Mouse (Mus musculus) heart, embryonic 11.5 days (tissue): ENCODE results near the gene Spindoc. TPM values are rescaled to one million over a fixed set of nuclear protein-coding genes. Genes with fewer than 3 reads are reported as not detected.

Source experiments
- ATAC-seq: fragments of 200-750 bp; cut with Nextera tagmentation; replicated peaks from 2 replicates; pipeline ENCODE4 v1.8.0; 2017; ENCODE audit warnings: moderate library complexity; ENCODE audit not compliant: insufficient number of reproducible peaks, low FRiP score, low TSS enrichment
- H3K27ac ChIP-seq: fragments of 300-500 bp; sonication (generic); 2 replicates; pipeline ENCODE4 v1.5.1; 2014; ENCODE audit warnings: mild to moderate bottlenecking, low read depth, low read length
- H3K27me3 ChIP-seq: fragments of 300-500 bp; sonication (generic); 2 replicates; pipeline ENCODE4 v1.6.1; 2014; ENCODE audit warnings: mild to moderate bottlenecking, low read length, mixed read lengths; ENCODE audit not compliant: control insufficient read depth, insufficient read depth
- H3K36me3 ChIP-seq: fragments of 300-500 bp; sonication (generic); 2 replicates; pipeline ENCODE4 v1.6.1; 2014; ENCODE audit warnings: mild to moderate bottlenecking, low read length, moderate library complexity, mixed read lengths; ENCODE audit not compliant: control insufficient read depth, insufficient read depth
- H3K4me1 ChIP-seq: fragments of 300-500 bp; sonication (generic); 2 replicates; pipeline ENCODE4 v1.6.1; 2014; ENCODE audit warnings: low read length; ENCODE audit not compliant: control insufficient read depth, insufficient read depth
- H3K4me2 ChIP-seq: fragments of 300-500 bp; sonication (generic); 2 replicates; pipeline ENCODE4 v1.6.1; 2014; ENCODE audit warnings: mild to moderate bottlenecking, moderate library complexity
- H3K4me3 ChIP-seq: fragments of 300-500 bp; sonication (generic); 2 replicates; pipeline ENCODE4 v1.5.1; 2014; ENCODE audit warnings: low read depth, low read length
- H3K9ac ChIP-seq: fragments of 300-500 bp; sonication (generic); 2 replicates; pipeline ENCODE4 v1.6.1; 2014; ENCODE audit warnings: mild to moderate bottlenecking, low read depth, low read length, moderate library complexity
- H3K9me3 ChIP-seq: fragments of 300-500 bp; sonication (generic); replicated peaks from 2 replicates; pipeline ENCODE4 v1.6.1; 2016; ENCODE audit warnings: low read length; ENCODE audit not compliant: control insufficient read depth
- WGBS: fragments of 180-500 bp; shearing (Covaris S2); extraction: QIAGEN DNeasy Blood & Tissue Kit; methylation state at CpG from one replicate; pipeline ENCODE4 v1.1.7; 2014; ENCODE audit not compliant: insufficient replicate concordance; 5-methylcytosine and 5-hydroxymethylcytosine counted together
- polyA plus RNA-seq: library from polyadenylated mRNA; unstranded; fragments of >200 nt; fragmentation: Nextera tagmentation; extraction: Ambion mirVana; gene quantifications from 2 replicates; pipeline ENCODE4 v1.2.1, GENCODE M21; 2014

The Spindoc gene
- 11.9 and 26.6 TPM in 2 replicates for polyA plus RNA-seq

DNA sequence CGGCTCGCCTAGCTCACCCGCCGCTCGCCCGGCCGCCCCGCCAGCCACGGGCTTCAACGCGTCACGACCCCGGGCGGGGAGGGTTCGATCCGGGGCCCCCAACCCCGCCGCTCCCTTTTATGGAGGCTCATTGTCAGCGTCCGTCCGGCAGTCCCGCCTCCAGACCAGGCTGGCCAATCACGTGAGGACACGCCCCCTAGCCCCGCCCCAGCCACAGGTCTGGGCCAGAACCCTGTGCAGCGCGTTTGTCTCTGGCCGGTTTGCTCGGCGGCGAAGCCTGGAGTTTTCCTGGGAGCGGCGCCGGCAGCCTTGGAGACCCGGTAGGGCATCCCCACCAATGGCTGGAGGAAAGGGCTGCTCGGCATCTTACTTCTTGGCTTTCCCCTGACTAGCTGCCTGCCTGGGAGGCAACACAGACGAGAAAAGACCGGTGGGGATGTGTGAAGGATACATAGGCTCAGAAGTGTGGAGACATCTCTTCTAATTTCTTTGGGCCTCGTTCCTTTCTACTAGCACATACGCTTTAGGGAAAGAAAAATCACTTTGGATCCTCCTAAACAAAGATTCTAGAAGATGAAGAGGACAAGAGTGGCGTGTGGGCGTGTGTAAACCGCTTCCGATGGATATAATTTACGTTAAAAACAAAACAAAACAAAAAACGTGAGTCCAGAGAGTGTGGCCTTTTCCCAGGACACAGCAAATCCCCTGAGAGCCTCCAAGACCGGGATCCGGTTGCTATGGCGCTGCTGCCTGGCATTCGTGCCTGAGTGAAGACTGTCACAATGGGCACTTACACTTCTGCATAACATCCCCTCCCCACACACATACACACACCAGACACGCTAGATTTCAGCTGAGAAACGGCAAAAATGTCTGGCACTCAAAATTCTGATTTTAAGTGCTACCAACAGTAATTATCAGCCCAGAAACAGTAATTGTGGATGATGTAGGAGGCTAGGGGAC, at the start of gene Spindoc:
TSS of gene Spindoc (minus strand) at position 92 of the 963 bp plus-strand sequence.
- 2% methylated on average over 52 of the region's 52 CpGs for whole genome bisulfite sequencing
- H3K36me3 ChIP-seq, result 0 out of 2 replicates have a peak, but pooled peaks cover 3% of the 10 kb centered on the region
- H3K9me3 ChIP-seq, result no peaks in the 10 kb centered on the region; the same call in 1 of the 2 replicates
- ATAC-seq, result peak; percentile 99
- H3K27ac ChIP-seq, result peak within 1 kb of the TSS; percentile 84
- peak within 1 kb of the TSS; percentile 67 for H3K4me2 ChIP-seq
- peak within 1 kb of the TSS; percentile 68 for H3K4me3 ChIP-seq
- peak within 1 kb of the TSS; percentile 88 for H3K9ac ChIP-seq
- H3K4me1 ChIP-seq, result peaks cover 20% of the 10 kb centered on the region
- no peaks in the 10 kb centered on the region for H3K27me3 ChIP-seq

DNA sequence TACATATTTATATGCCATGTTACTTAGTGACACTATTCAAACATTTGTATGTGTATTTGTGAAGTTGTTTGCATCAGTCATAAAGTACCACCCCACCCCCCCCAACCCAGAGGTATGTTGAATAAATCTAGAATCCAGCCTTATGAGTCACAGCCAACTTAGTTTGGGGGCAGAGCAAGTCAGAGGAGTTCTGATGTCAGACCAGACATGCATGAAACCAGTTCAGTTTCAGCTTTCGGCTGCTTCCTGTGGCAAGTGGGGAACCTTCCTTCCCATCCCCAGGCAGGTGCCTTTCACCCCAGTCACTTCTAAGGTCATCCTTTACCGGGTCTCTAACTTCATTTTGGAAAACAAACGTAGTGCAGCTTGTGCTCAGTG, 42.6 kb upstream of the Spindoc start:
- Histone ChIP-seq H3K9ac (no peak overlapping the region), H3K4me2 (no peak overlapping the region), H3K27ac (no peak overlapping the region), H3K27me3 (no peaks in the 10 kb centered on the region), H3K4me1 (peaks cover 46% of the 10 kb centered on the region), H3K4me3 (no peak overlapping the region), H3K9me3 (no peaks in the 10 kb centered on the region), H3K36me3 (peaks cover 35% of the 10 kb centered on the region)
- WGBS, result 54% methylated on average over 3 of the region's 3 CpGs
- no peak for ATAC-seq

DNA sequence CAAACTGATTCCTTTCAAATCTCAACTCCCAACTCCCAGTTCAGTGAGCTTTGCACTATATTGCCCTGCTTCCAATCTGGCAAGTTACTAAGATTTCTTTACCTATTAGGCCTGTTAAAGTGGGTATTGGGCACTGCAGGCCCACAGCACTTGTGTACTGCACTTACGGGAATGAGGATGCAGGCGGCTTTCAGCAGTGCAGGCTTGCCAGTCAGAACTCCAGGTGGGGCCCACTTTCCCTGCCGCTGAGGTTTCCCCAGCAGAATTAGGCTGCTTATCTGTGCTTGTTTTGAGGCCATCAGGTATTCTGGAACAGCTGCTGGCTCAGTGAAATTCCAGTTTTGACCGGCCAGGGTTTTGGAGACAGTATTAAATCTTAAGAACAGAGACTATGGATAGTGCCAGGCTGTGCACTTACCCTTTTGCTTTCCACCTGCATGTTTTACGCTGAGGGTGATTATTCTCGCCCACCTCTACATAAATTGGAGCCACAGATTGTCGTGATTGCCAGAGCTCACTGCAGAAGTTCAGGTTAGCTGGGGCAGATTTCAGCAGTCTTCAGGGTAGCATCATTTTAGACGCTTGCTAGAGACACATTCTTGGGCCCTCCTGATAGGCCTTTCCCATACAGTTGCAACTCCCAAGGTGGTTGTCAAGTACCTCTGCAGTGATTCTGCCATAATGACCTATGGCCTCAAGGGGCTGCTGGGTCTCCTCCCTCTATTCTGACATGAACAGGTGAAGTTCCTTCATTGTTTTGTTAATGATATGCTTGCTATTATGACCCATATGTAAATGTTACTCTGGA, 42.0 kb upstream of the Spindoc start:
- H3K4me1 ChIP-seq, result peaks cover 52% of the 10 kb centered on the region
- no peaks in the 10 kb centered on the region for H3K9me3 ChIP-seq
- no peak overlapping the region for H3K4me2 ChIP-seq
- no peak overlapping the region for H3K9ac ChIP-seq
- H3K27ac ChIP-seq, result no peak overlapping the region
- ATAC-seq, result no peak
- peaks cover 38% of the 10 kb centered on the region for H3K36me3 ChIP-seq
- H3K4me3 ChIP-seq, result no peak overlapping the region
- WGBS, result 59% methylated on average over 8 of the region's 8 CpGs
- no peaks in the 10 kb centered on the region for H3K27me3 ChIP-seq

DNA sequence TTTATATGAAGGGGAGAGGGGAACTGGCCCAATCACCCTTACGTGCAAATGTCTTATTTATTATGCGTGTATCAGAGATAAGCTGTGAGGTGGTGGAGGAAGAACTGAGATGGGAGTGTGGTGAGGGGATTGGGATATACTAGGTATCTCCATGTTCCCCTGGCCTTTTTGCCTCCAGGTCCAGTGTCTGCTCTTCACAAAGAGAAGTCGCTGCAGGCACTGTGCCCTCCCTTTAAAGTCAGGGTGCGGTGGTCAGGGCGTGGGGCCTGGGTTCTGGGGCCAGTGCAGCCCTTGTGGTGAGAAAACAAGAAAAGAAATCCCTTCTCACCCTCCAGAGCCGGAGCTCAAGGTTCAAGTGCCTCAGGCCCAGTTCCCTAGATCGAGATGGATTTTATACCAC, 41.3 kb upstream of the Spindoc start:
- peaks cover 34% of the 10 kb centered on the region for H3K36me3 ChIP-seq
- H3K27me3 ChIP-seq, result no peaks in the 10 kb centered on the region
- H3K4me1 ChIP-seq, result peaks cover 59% of the 10 kb centered on the region
- 77% methylated on average over 7 of the region's 7 CpGs for WGBS
- no peak for ATAC-seq
- no peaks in the 10 kb centered on the region for H3K9me3 ChIP-seq
- no peak overlapping the region for H3K4me3 ChIP-seq
- no peak overlapping the region for H3K9ac ChIP-seq
- H3K4me2 ChIP-seq, result no peak overlapping the region
- H3K27ac ChIP-seq, result no peak overlapping the region

DNA sequence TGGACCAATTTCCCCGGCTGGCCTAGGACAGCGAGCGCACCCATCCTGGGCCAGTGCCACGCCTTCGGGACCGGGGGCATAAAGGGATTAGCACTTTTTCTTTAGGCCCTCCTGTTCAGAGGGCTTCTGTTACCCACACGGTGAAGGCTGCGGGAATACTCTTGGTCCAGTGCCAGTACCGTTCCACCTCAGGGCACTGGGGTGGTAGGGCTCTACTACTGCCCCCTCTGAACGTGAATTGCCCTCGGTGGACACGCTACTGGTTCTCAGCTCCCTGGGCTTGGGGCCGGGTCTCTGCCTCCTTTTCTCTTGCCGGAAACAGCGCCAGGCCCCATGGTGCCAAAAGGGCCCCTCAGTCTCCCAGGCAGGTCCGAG, 40.8 kb upstream of the Spindoc start:
- H3K27ac ChIP-seq, result no peak overlapping the region
- peaks cover 32% of the 10 kb centered on the region for H3K36me3 ChIP-seq
- peak overlapping the region; percentile 60; the same call in 1 of the 2 replicates for H3K9ac ChIP-seq
- peak overlapping the region; percentile 57 for H3K4me2 ChIP-seq
- WGBS, result 49% methylated on average over 16 of the region's 16 CpGs
- peak; percentile 12; the same call in 1 of the 2 replicates for ATAC-seq
- no peak overlapping the region for H3K4me3 ChIP-seq
- no peaks in the 10 kb centered on the region for H3K27me3 ChIP-seq
- peaks cover 64% of the 10 kb centered on the region for H3K4me1 ChIP-seq
- H3K9me3 ChIP-seq, result no peaks in the 10 kb centered on the region

DNA sequence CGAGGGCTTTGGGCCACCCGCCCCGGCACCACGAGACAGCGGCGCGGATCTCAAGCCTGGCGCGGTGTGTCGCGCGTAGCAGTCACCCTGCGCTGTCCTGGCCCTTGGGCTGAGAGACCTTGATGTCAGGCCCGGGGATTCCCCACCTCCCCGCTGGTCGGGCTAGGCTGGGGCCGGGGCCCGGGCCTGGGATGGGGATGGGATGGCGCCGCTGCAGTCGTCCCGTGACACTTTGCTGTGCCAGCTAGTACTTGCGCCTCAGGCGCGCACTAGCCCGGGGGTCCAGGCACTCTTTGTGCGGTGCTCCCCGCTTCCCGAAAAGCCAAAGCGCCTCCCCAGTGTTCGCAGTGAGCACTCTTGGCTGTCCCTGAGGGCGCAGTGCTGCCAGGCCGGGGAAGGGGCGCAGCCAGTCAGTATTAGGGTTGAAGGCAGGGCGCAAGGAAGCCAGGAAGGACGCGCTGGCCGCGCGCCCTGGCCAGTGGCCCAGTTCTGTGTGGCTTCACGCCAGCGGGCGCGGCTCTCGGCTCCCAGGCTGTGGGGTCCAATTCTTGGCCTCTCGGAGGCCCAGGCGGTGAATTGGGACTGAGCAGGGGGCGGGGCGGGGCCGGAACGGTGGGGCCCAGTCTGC, 40.3 kb upstream of the Spindoc start:
- peak overlapping the region; percentile 21 for H3K4me3 ChIP-seq
- H3K4me2 ChIP-seq, result peak overlapping the region; percentile 57
- 25% methylated on average over 49 of the region's 51 CpGs for WGBS
- H3K4me1 ChIP-seq, result peaks cover 64% of the 10 kb centered on the region
- ATAC-seq, result peak; percentile 35; the same call in 1 of the 2 replicates
- H3K27me3 ChIP-seq, result no peaks in the 10 kb centered on the region
- H3K9me3 ChIP-seq, result no peaks in the 10 kb centered on the region
- no peak overlapping the region for H3K27ac ChIP-seq
- H3K36me3 ChIP-seq, result peaks cover 30% of the 10 kb centered on the region
- H3K9ac ChIP-seq, result peak overlapping the region; percentile 60; the same call in 1 of the 2 replicates

DNA sequence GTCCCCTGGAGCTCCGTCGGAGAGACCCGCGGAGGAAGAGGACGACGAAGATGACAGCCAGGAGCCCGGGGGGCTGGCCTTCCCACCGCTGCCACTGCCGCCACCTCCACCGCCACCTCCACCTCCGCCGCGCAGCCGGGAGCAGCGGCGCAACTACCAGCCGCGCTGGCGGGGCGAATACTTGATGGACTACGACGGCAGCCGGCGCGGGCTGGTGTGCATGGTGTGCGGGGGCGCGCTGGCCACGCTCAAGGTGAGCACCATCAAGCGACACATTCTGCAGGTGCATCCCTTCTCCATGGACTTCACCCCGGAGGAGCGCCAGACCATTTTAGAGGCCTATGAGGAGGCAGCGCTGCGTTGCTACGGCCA, 39.8 kb upstream of the Spindoc start:
- H3K4me1 ChIP-seq, result peaks cover 64% of the 10 kb centered on the region
- no peaks in the 10 kb centered on the region for H3K27me3 ChIP-seq
- 11% methylated on average over 35 of the region's 35 CpGs for WGBS
- H3K36me3 ChIP-seq, result peaks cover 25% of the 10 kb centered on the region
- H3K9ac ChIP-seq, result peak overlapping the region; percentile 60; the same call in 1 of the 2 replicates
- no peak for ATAC-seq
- peak overlapping the region; percentile 21 for H3K4me3 ChIP-seq
- no peaks in the 10 kb centered on the region for H3K9me3 ChIP-seq
- H3K27ac ChIP-seq, result no peak overlapping the region
- peak overlapping the region; percentile 57 for H3K4me2 ChIP-seq
